Mouse (Mus musculus) heart, embryonic 13.5 days (tissue): ENCODE measurements around the gene Arpc1b. TPM values are rescaled to one million over a fixed set of nuclear protein-coding genes. Genes with fewer than 3 reads are reported as not detected.
"Not testable (repeated sequence)": the region's sequence is repeated elsewhere in the genome, so short reads cannot be mapped to it uniquely, and the experiment has no call there.

ENCODE experiments used
- ATAC-seq: fragments of 200-750 bp; cut with Nextera tagmentation; 2 replicates; pipeline ENCODE4 v1.8.0; 2017; ENCODE audit warnings: moderate TSS enrichment; ENCODE audit not compliant: insufficient number of reproducible peaks, low FRiP score, low TSS enrichment; ENCODE audit errors: extremely low read depth
- H3K27ac ChIP-seq: fragments of 300-500 bp; sonication (generic); replicated peaks from 2 replicates; pipeline ENCODE4 v1.5.1; 2015; ENCODE audit warnings: moderate library complexity, mild to moderate bottlenecking, inconsistent platforms
- H3K27me3 ChIP-seq: fragments of 300-500 bp; sonication (generic); replicated peaks from 2 replicates; pipeline ENCODE4 v1.6.1; 2015; ENCODE audit warnings: mild to moderate bottlenecking, inconsistent platforms
- H3K36me3 ChIP-seq: fragments of 300-500 bp; sonication (generic); 2 replicates; pipeline ENCODE4 v1.6.1; 2015; ENCODE audit warnings: mild to moderate bottlenecking, inconsistent platforms
- H3K4me1 ChIP-seq: fragments of 300-500 bp; sonication (generic); 2 replicates; pipeline ENCODE4 v1.6.1; 2015; ENCODE audit warnings: inconsistent platforms
- H3K4me2 ChIP-seq: fragments of 300-500 bp; sonication (generic); 2 replicates; pipeline ENCODE4 v1.6.1; 2015; ENCODE audit warnings: inconsistent platforms, mild to moderate bottlenecking, moderate library complexity
- H3K4me3 ChIP-seq: fragments of 300-500 bp; sonication (generic); 2 replicates; pipeline ENCODE4 v1.5.1; 2015; ENCODE audit warnings: moderate library complexity, mild to moderate bottlenecking, inconsistent platforms
- H3K9ac ChIP-seq: fragments of 300-500 bp; sonication (generic); 2 replicates; pipeline ENCODE4 v1.6.1; 2015; ENCODE audit warnings: inconsistent platforms, mild to moderate bottlenecking, moderate library complexity
- H3K9me3 ChIP-seq: fragments of 300-500 bp; sonication (generic); 2 replicates; pipeline ENCODE4 v1.6.1; 2016; ENCODE audit warnings: inconsistent platforms
- WGBS: fragments of 180-500 bp; shearing (Covaris S2); methylation state at CpG from one replicate; pipeline ENCODE4 v1.1.7; 2015; ENCODE audit warnings: mixed read lengths; 5-methylcytosine and 5-hydroxymethylcytosine counted together
- polyA plus RNA-seq: library from polyadenylated mRNA; unstranded; fragments of >200 nt; fragmentation: Nextera tagmentation; extraction: Ambion mirVana; gene quantifications from 2 replicates; pipeline ENCODE4 v1.2.1, GENCODE M21; 2015

Arpc1b gene
- polyA plus RNA-seq, 1 experiment from 2014 or later: 221 TPM

DNA sequence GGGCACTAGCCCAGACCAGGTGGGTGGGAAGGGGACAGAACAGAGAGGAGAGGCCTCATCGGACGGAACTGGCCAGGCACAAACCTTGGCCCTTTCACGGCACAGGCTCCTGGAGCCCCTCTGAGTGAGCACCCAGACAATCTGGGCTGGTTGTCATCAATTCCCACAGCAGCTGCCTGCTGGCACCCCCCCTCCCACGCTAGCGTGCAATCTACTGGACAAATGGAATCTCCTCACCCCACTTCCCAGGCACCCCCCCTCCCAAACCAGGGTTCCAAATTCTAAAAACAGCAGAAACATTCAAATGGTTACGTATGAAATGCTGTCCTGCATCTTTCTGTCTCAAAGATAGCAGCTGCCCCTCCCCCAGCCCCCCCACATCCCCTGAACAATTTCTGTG lies 15.8 kb downstream of the Arpc1b start:
- H3K4me2 ChIP-seq, ATAC-seq, H3K27ac ChIP-seq, H3K9me3 ChIP-seq, H3K4me3 ChIP-seq, H3K4me1 ChIP-seq, H3K9ac ChIP-seq, H3K27me3 ChIP-seq: not testable (repeated sequence)
- peaks cover 100% of the 10 kb centered on the region for H3K36me3 ChIP-seq
- WGBS: 80% methylated on average over 6 of the region's 6 CpGs

DNA sequence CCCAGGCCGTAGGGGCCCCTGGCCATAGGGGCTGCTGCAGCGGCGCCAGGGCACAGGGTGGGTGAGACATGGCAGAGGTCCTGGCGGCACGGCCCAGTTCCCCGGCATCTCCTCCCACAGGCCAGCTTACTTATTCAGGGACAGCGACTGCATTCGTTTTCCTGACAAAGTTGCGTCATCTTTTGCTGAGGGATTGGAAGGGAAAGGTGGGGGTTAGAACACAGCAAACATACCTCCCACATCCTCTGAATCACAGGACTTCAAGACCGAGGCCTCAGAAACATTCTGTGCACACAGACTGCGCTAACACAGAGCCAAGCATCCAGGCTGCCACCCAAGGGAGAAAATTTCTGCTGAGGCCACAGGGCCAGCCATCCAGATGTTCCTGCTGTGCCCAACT lies 16.2 kb downstream of the Arpc1b start:
- Histone ChIP-seq H3K9ac (no peak overlapping the region), H3K4me3 (no peak overlapping the region), H3K4me2 (no peak overlapping the region), H3K27me3 (no peaks in the 10 kb centered on the region), H3K4me1 (peaks cover 7% of the 10 kb centered on the region; the same call in 1 of the 2 replicates), H3K36me3 (peaks cover 100% of the 10 kb centered on the region), H3K9me3 (no peaks in the 10 kb centered on the region), H3K27ac (no peak overlapping the region; the same call in 1 of the 2 replicates)
- no peak for ATAC-seq
- WGBS: 74% methylated on average over 11 of the region's 11 CpGs

DNA sequence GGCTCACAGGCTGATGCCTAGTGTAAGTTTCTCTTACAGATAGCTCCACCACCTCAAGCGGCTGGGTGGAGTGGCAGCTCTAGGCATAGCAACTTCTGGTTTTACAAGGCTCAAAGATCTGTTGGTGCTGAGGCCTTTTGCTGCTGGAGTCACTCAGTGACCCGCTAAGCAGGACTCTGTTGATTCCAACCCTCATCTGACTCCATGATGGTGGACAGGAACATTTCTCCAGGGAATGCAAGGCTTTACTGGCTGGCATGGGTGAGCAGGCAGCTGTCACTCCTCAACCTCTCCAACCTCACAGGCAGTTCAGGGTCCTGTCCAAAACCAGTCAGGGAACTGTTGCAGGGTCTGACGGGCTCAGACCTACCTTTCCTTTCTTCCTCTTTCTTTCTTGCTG lies 17.0 kb downstream of the Arpc1b start:
- ATAC-seq: no peak
- H3K9ac ChIP-seq: no peak overlapping the region
- H3K36me3 ChIP-seq: peaks cover 100% of the 10 kb centered on the region
- no peaks in the 10 kb centered on the region for H3K9me3 ChIP-seq
- H3K27ac ChIP-seq: no peak overlapping the region
- H3K27me3 ChIP-seq: no peaks in the 10 kb centered on the region
- WGBS: 91% methylated on average over 3 of the region's 3 CpGs
- peaks cover 7% of the 10 kb centered on the region; the same call in 1 of the 2 replicates for H3K4me1 ChIP-seq
- no peak overlapping the region for H3K4me2 ChIP-seq
- no peak overlapping the region for H3K4me3 ChIP-seq

DNA sequence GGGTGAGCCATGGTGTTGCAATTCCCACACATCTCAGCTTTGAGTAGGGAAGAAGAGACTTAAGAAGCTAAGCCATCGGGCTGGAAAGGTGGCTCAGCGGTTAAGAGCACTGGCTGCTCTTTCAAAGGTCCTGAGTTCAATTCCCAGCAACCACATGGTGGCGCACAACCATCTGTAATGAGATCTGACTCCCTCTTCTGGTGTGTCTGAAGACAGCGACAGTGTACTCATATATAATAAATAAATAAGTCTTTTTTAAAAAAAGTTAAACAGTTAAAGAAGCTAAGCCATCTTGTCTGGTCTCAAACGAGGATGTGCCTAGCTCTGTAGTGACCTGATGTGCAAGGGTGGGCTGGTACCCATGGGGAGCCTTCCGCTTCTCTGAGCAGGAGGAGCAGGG lies 19.3 kb downstream of the Arpc1b start:
- H3K4me2 ChIP-seq, H3K27ac ChIP-seq, H3K9ac ChIP-seq, H3K4me3 ChIP-seq, H3K9me3 ChIP-seq, ATAC-seq, H3K27me3 ChIP-seq: not testable (repeated sequence)
- Histone ChIP-seq H3K4me1 (peaks cover 17% of the 10 kb centered on the region), H3K36me3 (peaks cover 88% of the 10 kb centered on the region)
- WGBS: 86% methylated on average over 6 of the region's 6 CpGs

DNA sequence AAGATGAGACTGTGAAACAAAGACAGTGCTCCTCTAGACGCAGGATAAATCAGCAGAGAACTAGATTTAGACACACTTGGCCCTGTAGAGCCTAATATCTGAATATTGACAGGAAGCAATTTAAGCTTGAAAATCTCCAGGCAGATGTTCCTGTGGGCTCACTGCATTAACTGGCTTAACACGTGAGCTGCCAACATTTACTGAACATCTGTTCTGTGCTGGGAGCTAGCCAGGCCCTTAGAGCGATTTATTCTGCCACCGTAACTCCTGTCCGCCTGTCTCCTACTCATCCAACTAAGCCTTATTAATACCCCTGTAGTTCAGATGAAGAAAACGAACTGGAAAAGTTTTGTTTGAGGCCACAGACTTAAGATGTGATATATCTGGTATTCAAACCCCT lies 24.8 kb downstream of the Arpc1b start:
- H3K27ac ChIP-seq: no peak overlapping the region
- 17% methylated on average over 6 of the region's 6 CpGs for WGBS
- no peak for ATAC-seq
- H3K4me1 ChIP-seq: peaks cover 37% of the 10 kb centered on the region
- H3K4me3 ChIP-seq: peak overlapping the region; percentile 89
- H3K9me3 ChIP-seq: no peaks in the 10 kb centered on the region
- no peaks in the 10 kb centered on the region for H3K27me3 ChIP-seq
- peak overlapping the region; percentile 95 for H3K9ac ChIP-seq
- peaks cover 58% of the 10 kb centered on the region for H3K36me3 ChIP-seq
- H3K4me2 ChIP-seq: peak overlapping the region; percentile 77

DNA sequence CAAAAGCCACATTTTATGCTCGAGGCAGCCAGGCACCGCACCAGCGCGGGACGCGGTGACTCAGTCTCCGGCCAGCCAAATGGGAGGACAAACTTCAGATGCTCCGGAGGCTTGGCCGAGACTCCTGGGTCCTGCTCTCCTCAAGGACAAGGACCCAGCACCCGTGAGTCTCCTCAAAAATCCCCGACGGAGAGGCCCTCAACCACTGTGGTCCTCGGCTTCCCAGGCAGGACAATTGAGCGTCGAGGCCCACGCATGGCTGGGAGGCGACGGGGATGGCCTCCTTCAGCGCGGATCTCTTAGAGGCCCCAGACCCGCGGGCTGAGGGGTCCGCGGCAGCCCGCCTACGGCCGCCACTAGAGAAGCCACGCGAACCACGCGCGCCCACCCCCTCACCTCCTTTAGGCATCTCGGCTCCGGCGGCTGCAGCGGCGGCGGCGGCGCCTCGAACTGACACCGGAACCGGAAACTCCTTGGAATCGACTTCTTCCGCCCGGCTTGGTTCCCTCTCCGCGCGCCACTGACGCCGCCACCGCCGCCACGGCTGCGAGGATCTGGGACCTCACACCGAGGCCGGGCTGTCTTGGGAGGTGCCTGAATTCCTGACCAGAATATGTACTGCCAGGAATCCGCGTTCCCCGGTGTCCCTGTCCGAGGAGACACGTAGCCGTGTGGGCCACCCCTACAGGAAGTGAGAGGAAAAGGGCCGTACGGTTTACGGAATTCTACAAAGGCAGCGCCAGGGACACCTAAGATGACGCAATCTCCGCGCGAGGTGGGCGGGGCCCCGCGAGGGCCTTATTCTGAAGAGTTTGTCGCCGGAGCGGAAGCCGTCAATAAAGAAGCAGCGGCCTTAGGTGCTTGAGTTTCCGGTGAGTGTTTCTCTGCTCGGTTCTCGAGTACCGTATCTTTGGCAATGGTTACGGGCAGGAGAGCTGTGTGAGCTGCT lies 25.8 kb downstream of the Arpc1b start, which contains the start of the genes Pdap1 and Bud31:
Gene Pdap1, minus strand, starts transcription at position 668 of the 949 bp plus-strand sequence.
Gene Bud31, plus strand, starts transcription at position 792 of the 949 bp plus-strand sequence.
- under 1% methylated on average over 84 of the region's 84 CpGs for WGBS
- H3K27me3 ChIP-seq: no peaks in the 10 kb centered on the region
- ATAC-seq: peak; percentile 84
- peaks cover 34% of the 10 kb centered on the region for H3K4me1 ChIP-seq
- H3K9me3 ChIP-seq: no peaks in the 10 kb centered on the region
- H3K36me3 ChIP-seq: peaks cover 58% of the 10 kb centered on the region
- H3K4me3 ChIP-seq: peak within 1 kb of the TSS; percentile 89
- peak within 1 kb of the TSS; percentile 77 for H3K4me2 ChIP-seq
- H3K9ac ChIP-seq: peak within 1 kb of the TSS; percentile 95
- H3K27ac ChIP-seq: peak within 1 kb of the TSS; percentile 85

DNA sequence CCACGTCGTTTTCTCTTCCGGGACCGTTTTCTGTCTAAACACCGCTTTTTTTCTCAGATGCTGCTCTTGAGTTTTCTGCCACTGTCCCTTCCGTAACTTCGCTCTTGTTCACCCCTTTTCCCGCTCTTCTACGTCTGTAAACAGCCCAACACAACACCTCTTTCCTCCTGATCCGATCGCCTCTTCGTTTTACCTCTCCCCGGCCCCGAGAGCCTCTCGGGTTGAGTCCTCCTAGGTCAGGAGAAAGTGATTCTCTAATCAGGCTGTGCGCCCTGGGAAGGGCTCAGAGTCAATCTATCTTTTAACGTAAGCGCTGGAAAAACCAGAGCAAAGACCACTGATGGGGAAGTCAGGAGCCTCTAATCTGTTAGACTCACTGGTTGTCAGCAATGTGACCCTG lies 26.6 kb downstream of the Arpc1b start:
- Histone ChIP-seq H3K4me1 (peaks cover 34% of the 10 kb centered on the region), H3K9ac (peak overlapping the region; percentile 95), H3K27ac (peak overlapping the region; percentile 85), H3K36me3 (peaks cover 58% of the 10 kb centered on the region), H3K4me3 (peak overlapping the region; percentile 89), H3K27me3 (no peaks in the 10 kb centered on the region), H3K4me2 (peak overlapping the region; percentile 77), H3K9me3 (no peaks in the 10 kb centered on the region)
- WGBS: under 1% methylated on average over 18 of the region's 18 CpGs
- no peak for ATAC-seq

DNA sequence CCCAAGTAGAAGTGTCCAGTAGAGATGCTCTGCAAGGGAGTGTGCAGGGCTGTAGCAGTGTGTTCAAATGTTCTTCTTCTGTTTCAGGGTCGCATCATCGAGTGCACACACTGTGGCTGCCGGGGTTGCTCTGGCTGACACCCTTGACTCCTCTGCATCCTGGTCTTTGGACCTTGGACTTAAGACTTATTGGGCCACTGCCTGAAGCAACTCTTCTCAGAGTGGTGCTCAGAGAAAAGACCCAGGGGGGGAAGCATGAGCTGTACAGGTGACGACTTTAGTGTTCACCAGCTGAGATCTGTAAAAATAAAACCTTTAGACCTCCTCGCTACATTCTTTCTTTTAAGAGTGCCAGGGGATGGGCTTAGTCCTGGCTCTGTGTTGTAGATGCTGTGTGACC lies 33.7 kb downstream of the Arpc1b start:
- H3K4me2 ChIP-seq: no peak overlapping the region
- no peaks in the 10 kb centered on the region for H3K4me1 ChIP-seq
- no peak overlapping the region for H3K4me3 ChIP-seq
- no peak for ATAC-seq
- no peak overlapping the region for H3K9ac ChIP-seq
- WGBS: 85% methylated on average over 5 of the region's 5 CpGs
- peaks cover 100% of the 10 kb centered on the region for H3K36me3 ChIP-seq
- no peaks in the 10 kb centered on the region for H3K27me3 ChIP-seq
- no peak overlapping the region for H3K27ac ChIP-seq
- no peaks in the 10 kb centered on the region for H3K9me3 ChIP-seq

DNA sequence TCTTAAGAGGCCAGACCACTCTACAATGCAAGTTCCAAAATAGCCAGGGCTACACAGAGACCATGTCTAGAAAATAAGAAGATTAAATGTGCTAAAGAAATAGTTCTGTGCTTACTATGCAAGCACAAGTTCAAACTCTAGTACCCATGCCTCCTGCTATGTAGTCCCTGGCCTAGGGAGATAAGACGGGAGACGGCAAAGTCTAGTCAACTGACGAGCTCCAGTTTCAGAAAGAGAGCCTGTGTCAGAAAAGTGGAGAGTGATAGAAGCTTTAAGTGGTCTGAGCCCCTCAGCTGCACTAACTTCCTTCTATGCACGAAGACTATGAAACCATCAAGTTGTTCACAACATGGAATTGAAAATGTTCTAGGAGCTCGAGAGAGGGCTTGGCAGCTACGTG lies 35.3 kb downstream of the Arpc1b start:
- WGBS: 70% methylated on average over 6 of the region's 6 CpGs
- no peaks in the 10 kb centered on the region for H3K9me3 ChIP-seq
- H3K27ac ChIP-seq: no peak overlapping the region
- ATAC-seq: no peak
- H3K36me3 ChIP-seq: peaks cover 100% of the 10 kb centered on the region
- H3K4me3 ChIP-seq: no peak overlapping the region
- H3K4me2 ChIP-seq: no peak overlapping the region
- H3K9ac ChIP-seq: no peak overlapping the region
- H3K27me3 ChIP-seq: no peaks in the 10 kb centered on the region
- H3K4me1 ChIP-seq: no peaks in the 10 kb centered on the region

DNA sequence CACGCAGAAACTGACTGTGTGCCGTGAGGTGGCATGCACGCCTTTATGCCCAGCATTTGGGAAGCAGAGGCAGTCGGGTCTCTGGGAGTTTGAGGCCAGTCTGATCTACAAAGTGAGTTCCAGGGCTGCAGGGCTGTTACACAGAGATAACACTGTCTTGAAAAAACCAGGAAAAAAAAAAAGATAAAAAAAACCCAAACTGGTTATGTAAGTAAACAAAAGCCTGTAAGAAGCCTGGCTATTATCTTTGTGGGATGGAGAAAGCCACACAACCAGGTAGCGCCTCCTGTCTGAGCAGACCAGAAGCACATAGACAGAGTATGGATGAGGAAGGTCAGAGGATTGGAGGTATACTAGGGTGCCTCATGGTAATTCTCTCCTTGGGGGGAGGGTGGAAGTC lies 38.7 kb downstream of the Arpc1b start:
- H3K36me3 ChIP-seq: peaks cover 95% of the 10 kb centered on the region
- no peaks in the 10 kb centered on the region for H3K27me3 ChIP-seq
- H3K4me1 ChIP-seq: no peaks in the 10 kb centered on the region
- H3K9ac ChIP-seq: no peak overlapping the region
- H3K4me2 ChIP-seq: no peak overlapping the region
- 81% methylated on average over 5 of the region's 5 CpGs for WGBS
- H3K4me3 ChIP-seq: no peak overlapping the region
- H3K27ac ChIP-seq: no peak overlapping the region
- ATAC-seq: peak; percentile 27; the same call in 1 of the 2 replicates
- H3K9me3 ChIP-seq: no peaks in the 10 kb centered on the region

DNA sequence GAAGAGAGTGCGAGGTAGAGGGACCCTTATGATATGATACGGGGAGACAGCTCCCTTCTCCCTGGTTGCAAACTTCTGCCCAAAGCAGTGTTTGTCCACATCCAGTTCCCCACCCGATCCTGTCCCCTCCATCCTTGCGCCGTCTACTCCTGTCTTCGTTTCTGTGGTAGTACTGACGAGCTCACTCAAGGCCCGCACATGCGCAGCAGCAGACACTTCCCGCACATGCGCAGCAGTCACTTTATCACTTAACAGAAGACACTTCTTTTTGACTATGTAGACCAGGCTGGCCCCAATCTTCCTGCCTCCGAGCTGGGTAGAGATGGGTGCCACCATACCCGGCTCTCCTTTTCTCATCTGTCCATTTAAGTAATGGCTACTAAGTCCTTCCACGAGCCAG lies 47.3 kb downstream of the Arpc1b start:
- ATAC-seq: no peak
- 94% methylated on average over 14 of the region's 14 CpGs for WGBS
- Histone ChIP-seq H3K9ac (no peak overlapping the region), H3K4me1 (peaks cover 27% of the 10 kb centered on the region), H3K4me2 (no peak overlapping the region), H3K36me3 (peaks cover 84% of the 10 kb centered on the region), H3K4me3 (no peak overlapping the region), H3K9me3 (no peaks in the 10 kb centered on the region), H3K27ac (no peak overlapping the region), H3K27me3 (no peaks in the 10 kb centered on the region)
